Mouse (Mus musculus): Measurements from ENCODE around the gene Ramp1. TPM values are rescaled to one million over a fixed set of nuclear protein-coding genes. Genes with fewer than 3 reads are reported as not detected.
A peak's percentile ranks its signal among the peaks of the same experiment; 100 is the strongest.

The Ramp1 gene
- polyA plus RNA-seq, 1 experiment from 2014 or later = 9.6 TPM

DNA sequence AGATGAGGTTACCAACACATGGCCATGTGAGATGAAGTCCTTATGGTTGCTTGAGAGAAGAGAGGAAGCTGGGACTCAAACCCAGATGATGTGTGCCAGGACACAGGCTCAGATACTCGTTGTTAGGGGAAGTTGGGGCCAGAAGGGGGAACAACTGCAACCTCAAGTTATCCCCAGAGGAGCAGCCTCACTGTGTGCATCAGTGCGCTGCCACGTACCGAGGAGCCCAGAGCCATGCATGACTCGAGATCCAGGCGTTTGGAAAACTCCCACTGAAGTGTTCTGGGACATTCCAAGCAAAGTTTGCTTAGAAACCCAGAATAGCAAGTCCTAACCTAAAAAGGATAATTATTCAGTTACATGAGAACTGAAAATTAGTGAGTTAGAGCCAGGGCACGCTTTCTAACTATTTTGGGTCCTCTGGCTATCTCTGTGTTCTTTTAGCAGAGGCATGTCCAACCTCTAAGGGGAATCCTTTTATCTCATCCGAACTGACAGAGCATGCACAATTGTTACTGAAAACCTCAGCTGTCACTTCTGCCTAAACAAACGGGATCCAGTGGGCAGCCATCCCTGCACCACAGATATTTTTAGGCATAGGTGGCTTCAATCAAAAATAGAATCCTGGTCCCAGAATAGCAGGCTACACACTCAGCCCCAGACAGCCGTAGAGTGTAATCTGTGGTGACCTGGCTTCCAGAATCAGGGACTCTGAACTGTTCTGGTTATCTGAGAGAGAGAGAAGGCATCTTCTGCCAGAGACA is 37.1 kb downstream of the Ramp1 start:
- ATAC-seq (peak; percentile 64), DNase-seq (peak; percentile 65)
- H3K36me3 ChIP-seq (replicated peaks; ENCODE audit: insufficient read depth, low read length) = no peaks in the 10 kb centered on the region
- H3K9ac ChIP-seq (replicated peaks) = no peak overlapping the region
- H3K4me1 ChIP-seq (ENCODE audit: insufficient read depth) = peaks cover 12% of the 10 kb centered on the region; the same call in 1 of the 2 replicates
- 0 out of 2 replicates have a peak overlapping the region, but pooled peaks have one; percentile 29 for H3K27ac ChIP-seq (ENCODE audit: low read depth)
- no peaks in the 10 kb centered on the region for H3K27me3 ChIP-seq (ENCODE audit: insufficient read depth, low read length)
- TF ChIP-seq CTCF (IDR thresholded peaks at IDR 0.05; ENCODE audit: low read depth) = no peak
- no peak for TF ChIP-seq EP300 (IDR thresholded peaks at IDR 0.05; ENCODE audit: low read depth)
- H3K4me2 ChIP-seq (ENCODE audit: low read depth, low read length) = no peak overlapping the region
- no peaks in the 10 kb centered on the region for H3K9me3 ChIP-seq (ENCODE audit: low read length)
- no peak overlapping the region for H3K4me3 ChIP-seq (ENCODE audit: low read depth, low read length)
- 20% methylated on average over 10 of the region's 10 CpGs for WGBS (ENCODE audit: insufficient replicate concordance)

DNA sequence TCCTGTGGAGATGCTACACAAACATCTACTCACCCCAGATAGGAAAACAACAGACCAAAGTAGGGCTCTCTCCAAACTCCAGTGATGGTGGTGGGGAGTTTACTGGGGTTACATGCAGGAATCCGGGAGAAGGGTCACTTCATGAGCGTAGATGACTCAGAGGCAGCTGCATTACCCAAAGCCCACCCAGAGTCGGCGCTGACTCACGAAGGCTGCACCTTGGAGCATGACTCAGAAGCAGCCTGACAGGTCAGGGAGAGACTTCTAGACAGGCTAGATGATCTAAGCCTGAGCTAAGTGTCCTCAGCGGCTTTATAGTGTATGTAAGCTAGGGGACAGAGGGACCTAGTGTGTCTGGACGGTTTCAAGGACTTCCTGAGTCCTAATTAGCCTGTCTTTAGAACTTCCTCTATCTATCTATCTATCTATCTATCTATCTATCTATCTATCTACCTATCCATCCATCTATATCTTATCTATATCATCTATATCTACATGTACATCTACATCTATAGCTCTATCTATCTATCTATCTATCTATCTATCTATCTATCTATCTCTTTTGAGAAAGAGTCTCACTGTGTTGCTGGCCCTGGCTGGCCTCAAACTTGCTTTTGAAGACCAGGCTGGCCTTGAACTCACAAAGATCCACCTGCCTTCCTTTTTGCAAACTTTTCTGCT is 40.2 kb downstream of the Ramp1 start:
- Histone ChIP-seq H3K27me3 (ENCODE audit: insufficient read depth, low read length) (no peaks in the 10 kb centered on the region), H3K9ac (replicated peaks) (no peak overlapping the region), H3K4me1 (ENCODE audit: insufficient read depth) (peaks cover 12% of the 10 kb centered on the region; the same call in 1 of the 2 replicates), H3K4me2 (ENCODE audit: low read depth, low read length) (no peak overlapping the region), H3K4me3 (ENCODE audit: low read depth, low read length) (no peak overlapping the region), H3K36me3 (replicated peaks; ENCODE audit: insufficient read depth, low read length) (no peaks in the 10 kb centered on the region; the same call in 1 of the 2 replicates), H3K27ac (ENCODE audit: low read depth) (no peak overlapping the region), H3K9me3 (ENCODE audit: low read length) (no peaks in the 10 kb centered on the region)
- ATAC-seq = no peak
- no peak for DNase-seq
- no peak for TF ChIP-seq EP300 (IDR thresholded peaks at IDR 0.05; ENCODE audit: low read depth)
- no peak for TF ChIP-seq CTCF (IDR thresholded peaks at IDR 0.05; ENCODE audit: low read depth)
- 80% methylated on average over 7 of the region's 7 CpGs for WGBS (ENCODE audit: insufficient replicate concordance)

DNA sequence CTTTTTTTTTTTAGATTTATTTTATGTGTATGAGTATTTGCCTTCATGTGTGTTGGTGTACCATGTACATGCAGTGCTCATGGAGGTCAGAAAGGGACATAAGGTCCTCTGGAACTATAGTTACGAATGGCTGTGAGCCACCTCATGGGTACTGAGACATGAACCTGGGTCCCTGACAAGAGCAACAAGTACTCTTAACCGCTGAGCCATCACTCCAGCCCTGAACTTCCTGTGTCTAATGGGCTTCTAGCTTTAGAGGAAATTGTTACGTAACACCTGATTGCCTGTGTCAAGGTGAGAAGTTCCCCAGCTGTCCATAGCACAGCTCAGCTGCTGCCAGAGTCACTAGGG is 40.7 kb downstream of the Ramp1 start:
- no peak overlapping the region for H3K4me3 ChIP-seq (ENCODE audit: low read depth, low read length)
- WGBS (ENCODE audit: insufficient replicate concordance) = 61% methylated on average over 3 of the region's 3 CpGs
- H3K36me3 ChIP-seq (replicated peaks; ENCODE audit: insufficient read depth, low read length) = no peaks in the 10 kb centered on the region; the same call in 1 of the 2 replicates
- H3K9ac ChIP-seq (replicated peaks) = no peak overlapping the region
- no peak overlapping the region for H3K27ac ChIP-seq (ENCODE audit: low read depth)
- H3K4me2 ChIP-seq (ENCODE audit: low read depth, low read length) = no peak overlapping the region
- ATAC-seq = peak; percentile 41; the same call in 1 of the 2 replicates
- DNase-seq = no peak
- no peaks in the 10 kb centered on the region for H3K9me3 ChIP-seq (ENCODE audit: low read length)
- no peak for TF ChIP-seq EP300 (IDR thresholded peaks at IDR 0.05; ENCODE audit: low read depth)
- TF ChIP-seq CTCF (IDR thresholded peaks at IDR 0.05; ENCODE audit: low read depth) = no peak
- no peaks in the 10 kb centered on the region for H3K27me3 ChIP-seq (ENCODE audit: insufficient read depth, low read length)
- H3K4me1 ChIP-seq (ENCODE audit: insufficient read depth) = peaks cover 12% of the 10 kb centered on the region; the same call in 1 of the 2 replicates

DNA sequence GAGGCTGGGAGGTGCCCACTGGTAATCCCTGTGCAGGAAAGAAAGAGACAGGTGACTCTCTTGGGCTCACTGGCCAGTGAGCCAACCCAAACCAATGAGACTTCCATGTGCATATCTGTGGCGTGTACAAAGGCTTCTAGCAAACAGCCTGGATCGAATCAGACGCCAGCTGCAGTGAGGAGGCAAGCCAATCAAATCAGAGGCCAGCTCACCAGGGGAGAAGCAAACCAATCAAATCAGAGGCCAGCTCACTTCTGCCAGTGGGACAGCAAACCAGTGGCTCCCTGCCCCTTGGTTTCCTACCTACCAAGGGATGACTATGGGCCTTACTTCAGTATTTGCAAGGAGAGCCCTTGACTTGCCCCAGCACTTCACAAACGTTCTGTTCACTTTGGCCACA is 46.9 kb downstream of the Ramp1 start:
- no peak overlapping the region for H3K9ac ChIP-seq (replicated peaks)
- DNase-seq (no peak), ATAC-seq (no peak)
- no peak overlapping the region for H3K4me3 ChIP-seq (ENCODE audit: low read depth, low read length)
- TF ChIP-seq CTCF (IDR thresholded peaks at IDR 0.05; ENCODE audit: low read depth) = no peak
- TF ChIP-seq EP300 (IDR thresholded peaks at IDR 0.05; ENCODE audit: low read depth) = no peak
- H3K4me1 ChIP-seq (ENCODE audit: insufficient read depth) = peaks cover 5% of the 10 kb centered on the region
- no peak overlapping the region for H3K4me2 ChIP-seq (ENCODE audit: low read depth, low read length)
- H3K27me3 ChIP-seq (ENCODE audit: insufficient read depth, low read length) = no peaks in the 10 kb centered on the region
- H3K9me3 ChIP-seq (ENCODE audit: low read length) = no peaks in the 10 kb centered on the region
- no peaks in the 10 kb centered on the region; the same call in 1 of the 2 replicates for H3K36me3 ChIP-seq (replicated peaks; ENCODE audit: insufficient read depth, low read length)
- H3K27ac ChIP-seq (ENCODE audit: low read depth) = no peak overlapping the region
- WGBS (ENCODE audit: insufficient replicate concordance) = 79% methylated on average over 4 of the region's 4 CpGs

DNA sequence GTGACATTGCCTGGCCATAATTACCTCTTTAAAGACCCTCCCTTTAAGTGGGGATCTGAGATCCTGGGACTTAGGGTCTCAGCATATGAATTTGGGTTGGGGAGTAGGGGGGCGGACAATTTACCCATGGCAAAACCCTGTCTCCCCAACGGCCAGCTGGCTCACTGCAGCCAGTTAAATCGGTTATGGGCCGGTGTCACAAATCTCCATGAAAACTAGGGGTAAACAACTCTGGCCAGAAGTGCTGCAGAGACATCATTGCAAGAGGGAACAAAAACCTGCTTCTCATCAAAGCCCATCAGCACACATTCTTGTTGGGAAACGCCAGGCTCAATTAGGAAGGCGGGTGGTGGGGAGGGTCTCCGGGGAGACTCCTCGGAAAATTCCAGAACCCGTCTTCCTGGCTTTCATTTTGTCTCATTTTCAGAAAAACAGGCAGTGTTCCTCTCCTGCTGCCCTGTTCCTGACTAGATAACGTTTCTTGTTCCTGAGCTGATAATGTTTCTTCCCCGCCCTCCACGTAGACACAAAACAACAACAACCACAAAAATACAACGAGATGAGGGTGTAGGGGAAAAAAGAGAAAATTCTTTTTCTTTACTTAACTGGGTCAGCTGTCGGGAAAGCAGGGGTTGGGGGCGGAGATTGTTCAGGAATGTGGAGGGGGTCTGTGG is 47.9 kb downstream of the Ramp1 start:
- Histone ChIP-seq H3K4me3 (ENCODE audit: low read depth, low read length) (no peak overlapping the region), H3K4me2 (ENCODE audit: low read depth, low read length) (no peak overlapping the region; the same call in 1 of the 2 replicates), H3K27ac (ENCODE audit: low read depth) (no peak overlapping the region), H3K4me1 (ENCODE audit: insufficient read depth) (peaks cover 10% of the 10 kb centered on the region), H3K27me3 (ENCODE audit: insufficient read depth, low read length) (no peaks in the 10 kb centered on the region), H3K9ac (replicated peaks) (no peak overlapping the region), H3K9me3 (ENCODE audit: low read length) (no peaks in the 10 kb centered on the region), H3K36me3 (replicated peaks; ENCODE audit: insufficient read depth, low read length) (no peaks in the 10 kb centered on the region; the same call in 1 of the 2 replicates)
- peak; percentile 71; the same call in 1 of the 2 replicates for TF ChIP-seq EP300 (IDR thresholded peaks at IDR 0.05; ENCODE audit: low read depth)
- TF ChIP-seq CTCF (IDR thresholded peaks at IDR 0.05; ENCODE audit: low read depth) = no peak
- 60% methylated on average over 15 of the region's 15 CpGs for WGBS (ENCODE audit: insufficient replicate concordance)
- ATAC-seq = no peak
- DNase-seq = no peak

DNA sequence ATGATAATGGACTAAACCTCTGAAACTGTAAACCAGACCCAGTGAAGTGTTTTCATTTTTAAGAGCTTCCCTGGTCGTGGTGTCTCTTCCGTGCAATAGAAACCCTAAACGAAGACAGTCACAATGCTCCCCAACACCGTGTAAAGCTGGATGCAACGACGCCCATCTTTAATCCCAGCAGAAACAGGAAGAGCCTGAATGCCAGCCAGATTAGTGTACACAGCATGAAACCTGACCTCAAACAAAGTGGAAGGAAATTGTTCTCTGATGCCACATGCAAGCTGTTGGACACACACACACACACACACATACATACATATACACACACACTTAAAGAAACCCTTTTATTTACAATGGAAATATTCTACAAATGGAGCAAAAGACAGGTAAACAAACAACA is 51.5 kb downstream of the Ramp1 start:
- Histone ChIP-seq H3K27me3 (ENCODE audit: insufficient read depth, low read length) (no peaks in the 10 kb centered on the region), H3K4me1 (ENCODE audit: insufficient read depth) (peaks cover 10% of the 10 kb centered on the region), H3K9me3 (ENCODE audit: low read length) (no peaks in the 10 kb centered on the region), H3K4me2 (ENCODE audit: low read depth, low read length) (no peak overlapping the region), H3K36me3 (replicated peaks; ENCODE audit: insufficient read depth, low read length) (no peaks in the 10 kb centered on the region), H3K27ac (ENCODE audit: low read depth) (0 out of 2 replicates have a peak overlapping the region, but pooled peaks have one; percentile 11), H3K9ac (replicated peaks) (no peak overlapping the region), H3K4me3 (ENCODE audit: low read depth, low read length) (no peak overlapping the region)
- WGBS (ENCODE audit: insufficient replicate concordance) = 47% methylated on average over 6 of the region's 6 CpGs
- ATAC-seq (no peak), DNase-seq (no peak)
- TF ChIP-seq EP300 (IDR thresholded peaks at IDR 0.05; ENCODE audit: low read depth) (no peak), CTCF (IDR thresholded peaks at IDR 0.05; ENCODE audit: low read depth) (no peak)
